Mouse (Mus musculus) liver, adult 2 months (tissue): ENCODE measurements around the gene 1700067K01Rik. TPM values are rescaled to one million over a fixed set of nuclear protein-coding genes. Genes with fewer than 3 reads are reported as not detected.

Experiments
- DNase-seq: peaks from one replicate; pipeline ENCODE4 v3.0.0-alpha.2; 2011; ENCODE audit warnings: low read depth, low spot score; ENCODE audit errors: extremely low read depth
- H3K27ac ChIP-seq: fragments of 200-500 bp; replicated peaks from 2 replicates; pipeline ENCODE4 v1.5.1; 2012; ENCODE audit warnings: low read depth, mild to moderate bottlenecking, control low read depth, inconsistent platforms, low read length; ENCODE audit not compliant: insufficient read depth
- H3K27me3 ChIP-seq: fragments of 200-500 bp; 2 replicates; pipeline ENCODE4 v1.6.1; 2012; ENCODE audit warnings: mild to moderate bottlenecking, moderate library complexity, low read length, inconsistent platforms; ENCODE audit not compliant: control insufficient read depth, insufficient read depth
- H3K36me3 ChIP-seq: fragments of 200-500 bp; 2 replicates; pipeline ENCODE4 v1.6.1; 2012; ENCODE audit warnings: low read length, inconsistent platforms; ENCODE audit not compliant: control insufficient read depth, insufficient read depth
- H3K4me1 ChIP-seq: fragments of 200-500 bp; 2 replicates; pipeline ENCODE4 v1.6.1; 2011; ENCODE audit warnings: low read length; ENCODE audit not compliant: control insufficient read depth, insufficient read depth
- H3K4me3 ChIP-seq: fragments of 200-500 bp; 2 replicates; pipeline ENCODE4 v1.5.1; 2011; ENCODE audit warnings: low read depth, mild to moderate bottlenecking, control low read depth, low read length, moderate library complexity; ENCODE audit not compliant: insufficient read depth
- H3K79me2 ChIP-seq: fragments of 200-500 bp; 2 replicates; pipeline ENCODE4 v1.6.1; 2012; ENCODE audit warnings: inconsistent platforms, mild to moderate bottlenecking, low read length, moderate library complexity; ENCODE audit not compliant: control insufficient read depth, insufficient read depth
- H3K9ac ChIP-seq: fragments of 200-500 bp; 2 replicates; pipeline ENCODE4 v1.6.1; 2012; ENCODE audit warnings: low read depth, mild to moderate bottlenecking, control low read depth, inconsistent platforms, low read length
- CTCF ChIP-seq: fragments of 200-500 bp; IDR thresholded peaks from 2 replicates; pipeline ENCODE4 v1.5.1; 2011; ENCODE audit warnings: low read depth, low read length, control low read depth
- POLR2A ChIP-seq: fragments of 200-500 bp; IDR thresholded peaks from 2 replicates; pipeline ENCODE4 v1.6.1; 2011; ENCODE audit warnings: low read length, control low read depth; ENCODE audit not compliant: insufficient read depth; ENCODE audit errors: extremely low read depth
- WGBS: fragments of 180-500 bp; shearing (Covaris S2); methylation state at CpG from one replicate; pipeline ENCODE4 v1.1.7; 2018; 5-methylcytosine and 5-hydroxymethylcytosine counted together
- polyA plus RNA-seq: library from polyadenylated mRNA; depleted of rRNA; stranded (reverse); fragments of >200 nt; gene quantifications from 2 replicates; pipeline ENCODE4 v1.2.3, GENCODE M21; 2012
- total RNA-seq: library from RNA; depleted of rRNA; stranded (reverse); fragments of >200 nt; gene quantifications from 2 replicates; pipeline ENCODE4 v1.2.3, GENCODE M21; 2014

Gene 1700067K01Rik
- total and polyA plus RNA-seq, 2 experiments: 0.26 to 0.46 TPM

GRCm38 (mm10) chr8:84010625-84011611, 9.6 kb downstream of the 1700067K01Rik start:
- Histone ChIP-seq H3K27ac (no peak overlapping the region), H3K4me3 (peak overlapping the region; percentile 49; the same call in 1 of the 2 replicates), H3K79me2 (no peaks in the 10 kb centered on the region), H3K36me3 (no peaks in the 10 kb centered on the region), H3K4me1 (peaks cover 5% of the 10 kb centered on the region; the same call in 1 of the 2 replicates), H3K9ac (peak overlapping the region; percentile 52), H3K27me3 (no peaks in the 10 kb centered on the region)
- TF ChIP-seq CTCF (peak; percentile 75), POLR2A (no peak)
- peak; percentile 27 for DNase-seq
- WGBS: 3% methylated on average over 82 of the region's 83 CpGs

DNA sequence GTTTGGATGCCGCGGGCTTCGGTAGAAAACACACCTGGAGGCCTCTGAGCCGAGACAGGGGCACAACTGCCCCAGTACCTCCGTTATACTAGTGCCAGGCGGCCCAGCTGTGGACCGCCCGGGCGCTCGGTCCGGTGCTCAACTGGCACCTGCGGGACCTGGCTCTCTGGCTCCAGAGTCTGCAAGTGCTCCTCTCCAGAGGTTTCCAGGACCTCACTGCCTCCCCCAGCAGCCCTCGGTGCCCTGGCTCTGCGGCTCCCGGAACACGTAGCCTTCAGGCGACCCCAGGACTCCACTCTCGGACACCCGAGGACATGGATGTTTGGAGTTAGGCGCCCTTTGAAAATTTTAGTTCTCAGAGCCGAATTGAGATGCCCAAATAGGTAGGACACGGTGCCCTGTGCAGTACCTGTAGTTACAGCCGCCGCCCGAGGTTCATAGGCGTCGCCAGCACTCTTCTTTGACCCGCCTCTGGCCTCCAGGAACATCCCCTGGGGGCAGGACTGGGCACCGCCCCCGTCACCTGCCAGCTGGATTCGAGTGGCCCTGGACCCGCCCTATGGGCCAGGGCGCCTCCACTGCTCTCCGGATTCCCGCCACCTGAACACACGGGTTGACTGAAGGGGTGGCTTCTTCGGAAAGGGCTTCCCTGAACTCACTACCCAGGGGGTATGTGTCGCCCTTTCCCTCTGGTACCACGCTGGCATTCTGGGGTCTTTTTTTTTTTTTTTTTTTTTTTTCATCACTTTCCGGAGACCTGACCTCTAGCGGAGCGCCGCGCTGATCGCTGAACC, 10.6 kb downstream of the 1700067K01Rik start, which contains the start of gene 2210011C24Rik:
TSS of gene 2210011C24Rik (minus strand) at position 467 of the 794 bp plus-strand sequence.
- peak; percentile 51 for DNase-seq
- peak within 1 kb of the TSS; percentile 14 for H3K27ac ChIP-seq
- peak within 1 kb of the TSS; percentile 53 for H3K9ac ChIP-seq
- TF ChIP-seq POLR2A (no peak), CTCF (no peak)
- H3K27me3 ChIP-seq: no peaks in the 10 kb centered on the region
- H3K79me2 ChIP-seq: no peaks in the 10 kb centered on the region
- H3K4me1 ChIP-seq: peaks cover 5% of the 10 kb centered on the region; the same call in 1 of the 2 replicates
- WGBS: 2% methylated on average over 45 of the region's 45 CpGs
- H3K4me3 ChIP-seq: peak within 1 kb of the TSS; percentile 49; the same call in 1 of the 2 replicates
- H3K36me3 ChIP-seq: no peaks in the 10 kb centered on the region

DNA sequence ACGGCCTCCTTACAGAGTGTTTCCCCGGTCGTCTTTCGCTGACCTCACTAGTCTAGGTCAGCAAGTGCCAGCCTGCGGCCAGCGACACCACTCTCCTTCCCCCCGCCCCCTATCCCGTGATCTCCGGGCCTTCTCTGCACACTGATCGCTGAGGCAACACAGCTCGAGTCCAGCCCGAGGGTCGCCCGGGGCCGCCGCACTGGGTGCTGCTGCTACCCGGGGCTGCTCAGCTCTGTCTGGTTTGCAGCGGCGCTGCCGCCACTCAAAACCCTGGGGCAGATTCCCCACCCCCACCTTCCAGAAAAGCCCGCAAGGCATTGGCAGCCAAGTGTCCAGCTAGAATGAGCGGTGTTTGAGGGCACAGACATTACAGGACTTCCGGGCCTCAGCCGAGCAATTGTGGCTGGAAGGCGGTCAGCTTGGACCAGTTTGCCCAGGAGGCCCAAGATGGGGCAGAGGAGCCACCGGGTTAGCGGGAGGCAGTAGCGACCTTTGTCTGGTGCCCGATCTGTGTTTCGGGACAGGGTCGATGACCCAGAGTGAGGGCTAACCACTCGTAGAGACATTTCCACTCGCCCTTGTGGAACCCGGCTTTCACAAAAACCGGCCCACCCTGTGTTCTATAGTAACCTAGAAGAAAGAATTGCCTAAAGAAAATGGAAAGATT, 11.3 kb downstream of the 1700067K01Rik start:
- peak overlapping the region; percentile 53 for H3K9ac ChIP-seq
- no peaks in the 10 kb centered on the region for H3K27me3 ChIP-seq
- no peaks in the 10 kb centered on the region for H3K79me2 ChIP-seq
- DNase-seq: peak; percentile 44
- peak overlapping the region; percentile 48; the same call in 1 of the 2 replicates for H3K4me3 ChIP-seq
- H3K36me3 ChIP-seq: no peaks in the 10 kb centered on the region
- 0 out of 2 replicates have a peak, but pooled peaks have one; percentile 14 for TF ChIP-seq POLR2A
- no peak for TF ChIP-seq CTCF
- WGBS: 10% methylated on average over 35 of the region's 35 CpGs
- H3K27ac ChIP-seq: peak overlapping the region; percentile 14
- peaks cover 5% of the 10 kb centered on the region; the same call in 1 of the 2 replicates for H3K4me1 ChIP-seq

DNA sequence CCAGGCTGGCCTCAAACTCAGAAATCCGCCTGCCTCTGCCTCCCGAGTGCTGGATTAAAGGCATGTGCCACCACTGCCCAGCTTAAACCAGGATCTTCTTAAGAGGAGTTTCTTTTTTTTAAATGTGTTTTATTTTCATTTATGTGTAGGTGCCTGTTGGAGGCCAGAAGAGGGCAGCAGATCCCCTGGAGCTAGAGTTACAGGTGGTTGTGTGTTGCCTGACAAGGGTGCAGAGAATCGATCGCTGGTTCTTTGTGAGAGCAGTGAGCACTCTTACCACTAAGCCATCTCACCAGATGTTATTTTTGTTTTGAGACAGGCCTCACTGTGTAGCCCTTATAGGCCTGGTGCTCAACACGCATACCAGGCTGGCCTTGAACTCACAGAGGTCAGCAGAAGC, 14.5 kb downstream of the 1700067K01Rik start:
- 98% methylated on average over 5 of the region's 5 CpGs for WGBS
- no peak for DNase-seq
- Histone ChIP-seq H3K4me3 (no peak overlapping the region), H3K9ac (no peak overlapping the region), H3K4me1 (peaks cover 5% of the 10 kb centered on the region; the same call in 1 of the 2 replicates), H3K27ac (no peak overlapping the region), H3K27me3 (no peaks in the 10 kb centered on the region), H3K36me3 (no peaks in the 10 kb centered on the region), H3K79me2 (no peaks in the 10 kb centered on the region)
- TF ChIP-seq CTCF: no peak
- TF ChIP-seq POLR2A: no peak

GRCm38 (mm10) chr8:84019738-84020137, 18.4 kb downstream of the 1700067K01Rik start:
- no peak overlapping the region for H3K27ac ChIP-seq
- H3K9ac ChIP-seq: no peak overlapping the region
- no peak for TF ChIP-seq POLR2A
- no peak for TF ChIP-seq CTCF
- H3K36me3 ChIP-seq: no peaks in the 10 kb centered on the region
- H3K4me1 ChIP-seq: no peaks in the 10 kb centered on the region
- WGBS: 77% methylated on average over 9 of the region's 9 CpGs
- H3K79me2 ChIP-seq: no peaks in the 10 kb centered on the region
- no peak overlapping the region for H3K4me3 ChIP-seq
- H3K27me3 ChIP-seq: no peaks in the 10 kb centered on the region; the same call in 1 of the 2 replicates
- DNase-seq: no peak
